Mouse (Mus musculus) CH12.LX (cell line): Measurements from ENCODE around the gene Gm5148.

Source experiments
- CHD1 ChIP-seq: IDR thresholded peaks from 2 replicates; pipeline ENCODE4 v1.6.1; 2012; ENCODE audit warnings: low read depth, low read length, improper control_type of control experiment, inconsistent platforms
- CTCF ChIP-seq, 2 experiments: IDR thresholded peaks in 1 of 2; conservative IDR thresholded peaks in 1 of 2; 2 replicates each; pipeline ENCODE4 v1.5.1; 2011 to 2012; ENCODE audit warnings: low read depth in 2 of 2, low read length in 2 of 2, improper control_type of control experiment in 1 of 2, inconsistent platforms in 1 of 2, mild to moderate bottlenecking in 1 of 2, moderate library complexity in 1 of 2
- ELF1 ChIP-seq: IDR thresholded peaks from 2 replicates; pipeline ENCODE4 v1.6.1; 2014; ENCODE audit warnings: low read depth, mild to moderate bottlenecking, inconsistent platforms, low read length, improper control_type of control experiment
- EP300 ChIP-seq: IDR thresholded peaks from 2 replicates; pipeline ENCODE4 v1.6.1; 2011; ENCODE audit warnings: low read length, improper control_type of control experiment
- GABPA ChIP-seq: IDR thresholded peaks from 2 replicates; pipeline ENCODE4 v1.6.1; 2012; ENCODE audit warnings: low read depth, low read length, improper control_type of control experiment, inconsistent platforms; ENCODE audit not compliant: insufficient replicate concordance
- JUND ChIP-seq: conservative IDR thresholded peaks from 2 replicates; pipeline ENCODE4 v1.6.1; 2011; ENCODE audit warnings: low read depth, low read length, improper control_type of control experiment
- KAT2A ChIP-seq: IDR thresholded peaks from 2 replicates; pipeline ENCODE4 v1.6.1; 2012; ENCODE audit warnings: low read length, improper control_type of control experiment, inconsistent platforms; ENCODE audit not compliant: insufficient replicate concordance
- MAFK ChIP-seq: IDR thresholded peaks from 2 replicates; pipeline ENCODE4 v1.6.1; 2011; ENCODE audit warnings: low read length, improper control_type of control experiment; ENCODE audit not compliant: insufficient replicate concordance
- NRF1 ChIP-seq: IDR thresholded peaks from 2 replicates; pipeline ENCODE4 v1.6.1; 2014; ENCODE audit warnings: low read depth, mild to moderate bottlenecking, inconsistent platforms, low read length, improper control_type of control experiment, moderate library complexity
- POLR2A ChIP-seq: IDR thresholded peaks from 2 replicates; pipeline ENCODE4 v1.6.1; 2011; ENCODE audit warnings: low read depth, mild to moderate bottlenecking, improper control_type of control experiment, low read length
- SIN3A ChIP-seq: IDR thresholded peaks from 2 replicates; pipeline ENCODE4 v1.6.1; 2012; ENCODE audit warnings: low read length, improper control_type of control experiment, inconsistent platforms
- ZNF384 ChIP-seq: IDR thresholded peaks from 2 replicates; pipeline ENCODE4 v1.6.1; 2012; ENCODE audit warnings: low read depth, low read length, improper control_type of control experiment, inconsistent platforms

- TF ChIP-seq POLR2A: no peak
- no peak for TF ChIP-seq CHD1
- no peak for TF ChIP-seq CTCF (conservative IDR thresholded peaks at IDR 0.05 in 1 of 2, IDR thresholded peaks at IDR 0.05 in 1 of 2; ENCODE audit: low read depth in 2 of 2, low read length in 2 of 2)
- TF ChIP-seq MAFK: no peak
- TF ChIP-seq ELF1: no peak
- no peak for TF ChIP-seq EP300
- no peak for TF ChIP-seq GABPA
- TF ChIP-seq ZNF384: no peak
- no peak for TF ChIP-seq SIN3A
- TF ChIP-seq KAT2A: no peak
- no peak for TF ChIP-seq JUND
- no peak for TF ChIP-seq NRF1
These were observed 34.5 kb upstream of the Gm5148 start for GRCm38 (mm10) chr3:37758611-37759322.
